Mouse (Mus musculus): ENCODE data around the gene Epo. TPM values are rescaled to one million over a fixed set of nuclear protein-coding genes. Genes with fewer than 3 reads are reported as not detected.

The Epo gene
- polyA plus RNA-seq, 2 experiments = 0.40 to 0.85 TPM

- Histone ChIP-seq H3K27ac (no peak within 1 kb of the TSS), H3K27me3 (ENCODE audit: control insufficient read depth, insufficient read depth, low read length) (peaks cover 17% of the 10 kb centered on the region), H3K4me3 (ENCODE audit: insufficient read depth in 1 of 2, low read depth in 2 of 2, low read length in 2 of 2) (no peak within 1 kb of the TSS), H3K9me3 (ENCODE audit: control insufficient read depth, low read length) (no peaks in the 10 kb centered on the region), H3K36me3 (replicated peaks; ENCODE audit: control insufficient read depth, insufficient read depth, low read depth) (no peaks in the 10 kb centered on the region), H3K4me1 (replicated peaks; ENCODE audit: control insufficient read depth in 2 of 2, insufficient read depth in 2 of 2, low read length in 1 of 2) (no peaks in the 10 kb centered on the region; a peak in 1 of 4 replicates), H3K9ac (replicated peaks) (no peak within 1 kb of the TSS), H3K4me2 (ENCODE audit: low read depth) (peak within 1 kb of the TSS; percentile 23)
- DNase-seq (ENCODE audit: low read depth in 3 of 3, low spot score in 3 of 3) (peak in 1 of 3 experiments; percentile 22), ATAC-seq (ENCODE audit: insufficient read depth) (peak; percentile 65; the same call in 1 of the 2 replicates)
- no peak for TF ChIP-seq CTCF (IDR thresholded peaks at IDR 0.05; ENCODE audit: low read depth)
- TF ChIP-seq EP300 (IDR thresholded peaks at IDR 0.05; ENCODE audit: low read depth) = no peak
- under 1% methylated on average over 37 of the region's 37 CpGs for WGBS (ENCODE audit: insufficient replicate concordance)
These were observed 20.4 kb upstream of the Epo start, which contains the start of gene Actl6b for GRCm38 (mm10) chr5:137553411-137553837. Actl6b (plus strand) TSS chr5:137553517.

GRCm38 (mm10) chr5:137553000-137553399 lies 20.0 kb upstream of the Epo start:
- ATAC-seq (ENCODE audit: insufficient read depth) (no peak), DNase-seq (ENCODE audit: low read depth in 3 of 3, low spot score in 3 of 3) (no peak)
- Histone ChIP-seq H3K4me3 (ENCODE audit: insufficient read depth in 1 of 2, low read depth in 2 of 2, low read length in 2 of 2) (no peak overlapping the region), H3K9ac (replicated peaks) (no peak overlapping the region), H3K27ac (no peak overlapping the region), H3K4me1 (replicated peaks; ENCODE audit: control insufficient read depth in 2 of 2, insufficient read depth in 2 of 2, low read length in 1 of 2) (no peaks in the 10 kb centered on the region; a peak in 1 of 4 replicates), H3K36me3 (replicated peaks; ENCODE audit: control insufficient read depth, insufficient read depth, low read depth) (no peaks in the 10 kb centered on the region), H3K27me3 (ENCODE audit: control insufficient read depth, insufficient read depth, low read length) (peaks cover 17% of the 10 kb centered on the region), H3K9me3 (ENCODE audit: control insufficient read depth, low read length) (no peaks in the 10 kb centered on the region), H3K4me2 (ENCODE audit: low read depth) (peak overlapping the region; percentile 23)
- TF ChIP-seq EP300 (IDR thresholded peaks at IDR 0.05; ENCODE audit: low read depth) = no peak
- no peak for TF ChIP-seq CTCF (IDR thresholded peaks at IDR 0.05; ENCODE audit: low read depth)
- 22% methylated on average over 6 of the region's 6 CpGs for WGBS (ENCODE audit: insufficient replicate concordance)

GRCm38 (mm10) chr5:137551119-137551518 lies 18.1 kb upstream of the Epo start:
- H3K36me3 ChIP-seq (replicated peaks; ENCODE audit: control insufficient read depth, insufficient read depth, low read depth) = no peaks in the 10 kb centered on the region
- no peaks in the 10 kb centered on the region; a peak in 1 of 4 replicates for H3K4me1 ChIP-seq (replicated peaks; ENCODE audit: control insufficient read depth in 2 of 2, insufficient read depth in 2 of 2, low read length in 1 of 2)
- H3K4me2 ChIP-seq (ENCODE audit: low read depth) = no peak overlapping the region
- ATAC-seq (ENCODE audit: insufficient read depth) (no peak), DNase-seq (ENCODE audit: low read depth in 3 of 3, low spot score in 3 of 3) (no peak)
- H3K9me3 ChIP-seq (ENCODE audit: control insufficient read depth, low read length) = no peaks in the 10 kb centered on the region
- peak; percentile 41 for TF ChIP-seq CTCF (IDR thresholded peaks at IDR 0.05; ENCODE audit: low read depth)
- TF ChIP-seq EP300 (IDR thresholded peaks at IDR 0.05; ENCODE audit: low read depth) = no peak
- no peak overlapping the region for H3K9ac ChIP-seq (replicated peaks)
- H3K27me3 ChIP-seq (ENCODE audit: control insufficient read depth, insufficient read depth, low read length) = peaks cover 17% of the 10 kb centered on the region
- 60% methylated on average over 5 of the region's 5 CpGs for WGBS (ENCODE audit: insufficient replicate concordance)
- no peak overlapping the region for H3K27ac ChIP-seq
- H3K4me3 ChIP-seq (ENCODE audit: insufficient read depth in 1 of 2, low read depth in 2 of 2, low read length in 2 of 2) = no peak overlapping the region

- 54% methylated on average over 2 of the region's 2 CpGs for WGBS (ENCODE audit: insufficient replicate concordance)
- no peak for DNase-seq (ENCODE audit: low read depth in 3 of 3, low spot score in 3 of 3)
- Histone ChIP-seq H3K9me3 (ENCODE audit: control insufficient read depth, low read length) (no peaks in the 10 kb centered on the region), H3K4me3 (ENCODE audit: insufficient read depth in 1 of 2, low read depth in 2 of 2, low read length in 2 of 2) (no peak overlapping the region), H3K27me3 (ENCODE audit: control insufficient read depth, insufficient read depth, low read length) (peaks cover 14% of the 10 kb centered on the region), H3K27ac (no peak overlapping the region), H3K4me1 (replicated peaks; ENCODE audit: control insufficient read depth in 2 of 2, insufficient read depth in 2 of 2, low read length in 1 of 2) (no peaks in the 10 kb centered on the region; a peak in 1 of 4 replicates), H3K36me3 (replicated peaks; ENCODE audit: control insufficient read depth, insufficient read depth, low read depth) (no peaks in the 10 kb centered on the region), H3K9ac (replicated peaks) (no peak overlapping the region), H3K4me2 (ENCODE audit: low read depth) (no peak overlapping the region)
- ATAC-seq (ENCODE audit: insufficient read depth) = no peak
- no peak for TF ChIP-seq CTCF (IDR thresholded peaks at IDR 0.05; ENCODE audit: low read depth)
- no peak for TF ChIP-seq EP300 (IDR thresholded peaks at IDR 0.05; ENCODE audit: low read depth)
These were observed 16.8 kb upstream of the Epo start for GRCm38 (mm10) chr5:137549840-137550239.

- H3K9ac ChIP-seq (replicated peaks) = no peak overlapping the region
- TF ChIP-seq CTCF (IDR thresholded peaks at IDR 0.05; ENCODE audit: low read depth) (no peak), EP300 (IDR thresholded peaks at IDR 0.05; ENCODE audit: low read depth) (no peak)
- WGBS (ENCODE audit: insufficient replicate concordance) = 64% methylated on average over 4 of the region's 4 CpGs
- H3K4me2 ChIP-seq (ENCODE audit: low read depth) = no peak overlapping the region
- H3K36me3 ChIP-seq (replicated peaks; ENCODE audit: control insufficient read depth, insufficient read depth, low read depth) = no peaks in the 10 kb centered on the region
- no peak overlapping the region for H3K4me3 ChIP-seq (ENCODE audit: insufficient read depth in 1 of 2, low read depth in 2 of 2, low read length in 2 of 2)
- no peaks in the 10 kb centered on the region for H3K27me3 ChIP-seq (ENCODE audit: control insufficient read depth, insufficient read depth, low read length)
- H3K27ac ChIP-seq = no peak overlapping the region
- ATAC-seq (ENCODE audit: insufficient read depth) (no peak), DNase-seq (ENCODE audit: low read depth in 3 of 3, low spot score in 3 of 3) (no peak)
- no peaks in the 10 kb centered on the region for H3K4me1 ChIP-seq (replicated peaks; ENCODE audit: control insufficient read depth in 2 of 2, insufficient read depth in 2 of 2, low read length in 1 of 2)
- H3K9me3 ChIP-seq (ENCODE audit: control insufficient read depth, low read length) = no peaks in the 10 kb centered on the region
These were observed 12.6 kb upstream of the Epo start for GRCm38 (mm10) chr5:137545596-137545995.
